Mouse (Mus musculus): Measurements from ENCODE around the gene Cenpx. TPM values are rescaled to one million over a fixed set of nuclear protein-coding genes. Genes with fewer than 3 reads are reported as not detected.

The Cenpx gene
- polyA plus RNA-seq, 1 experiment from 2014 or later = 78.1 TPM

Other genes starting within 250 kb of the Cenpx start
- 12.4 and 12.5 TPM in 2 replicates for gene Arl16, start 246.1 kb downstream of the Cenpx start, polyA plus RNA-seq (2015; fragmentation: Nextera tagmentation; extraction: Ambion mirVana)
- 81.5 and 83.1 TPM in 2 replicates for gene Mrpl12, start 229.1 kb downstream of the Cenpx start, polyA plus RNA-seq (2015; fragmentation: Nextera tagmentation; extraction: Ambion mirVana)
- gene Slc25a10, start 221.9 kb downstream of the Cenpx start, polyA plus RNA-seq (2015; fragmentation: Nextera tagmentation; extraction: Ambion mirVana) = 37.0 and 38.9 TPM in 2 replicates
- gene Gcgr, start 183.0 kb downstream of the Cenpx start, polyA plus RNA-seq (2015; fragmentation: Nextera tagmentation; extraction: Ambion mirVana) = 18.7 and 20.7 TPM in 2 replicates
- gene Mcrip1, start 164.0 kb downstream of the Cenpx start, polyA plus RNA-seq (2015; fragmentation: Nextera tagmentation; extraction: Ambion mirVana) = 38.5 and 39.1 TPM in 2 replicates
- gene Ppp1r27, start 162.6 kb downstream of the Cenpx start, polyA plus RNA-seq (2015; fragmentation: Nextera tagmentation; extraction: Ambion mirVana) = 0.20 and 1.2 TPM in 2 replicates
- gene P4hb, start 140.5 kb downstream of the Cenpx start, polyA plus RNA-seq (2015; fragmentation: Nextera tagmentation; extraction: Ambion mirVana) = 793 and 897 TPM in 2 replicates
- 201 and 205 TPM in 2 replicates for gene Arhgdia, start 132.1 kb downstream of the Cenpx start, polyA plus RNA-seq (2015; fragmentation: Nextera tagmentation; extraction: Ambion mirVana)
- gene Alyref, start 115.4 kb downstream of the Cenpx start, polyA plus RNA-seq (2015; fragmentation: Nextera tagmentation; extraction: Ambion mirVana) = 52.4 and 87.2 TPM in 2 replicates
- 66.8 and 67.8 TPM in 2 replicates for gene Anapc11, start 115.3 kb downstream of the Cenpx start, polyA plus RNA-seq (2015; fragmentation: Nextera tagmentation; extraction: Ambion mirVana)
- gene Npb, start 105.3 kb downstream of the Cenpx start, polyA plus RNA-seq (2015; fragmentation: Nextera tagmentation; extraction: Ambion mirVana) = 16.2 and 16.4 TPM in 2 replicates
- gene Pcyt2, start 95.8 kb downstream of the Cenpx start, polyA plus RNA-seq (2015; fragmentation: Nextera tagmentation; extraction: Ambion mirVana) = 158 and 184 TPM in 2 replicates
- gene Sirt7, start 88.5 kb downstream of the Cenpx start, polyA plus RNA-seq (2015; fragmentation: Nextera tagmentation; extraction: Ambion mirVana) = 27.3 and 28.0 TPM in 2 replicates
- 29.4 and 30.9 TPM in 2 replicates for gene Mafg, start 80.1 kb downstream of the Cenpx start, polyA plus RNA-seq (2015; fragmentation: Nextera tagmentation; extraction: Ambion mirVana)
- 4.8 and 5.1 TPM in 2 replicates for gene Pycr1, start 70.0 kb downstream of the Cenpx start, polyA plus RNA-seq (2015; fragmentation: Nextera tagmentation; extraction: Ambion mirVana)
- 0.58 and 0.61 TPM in 2 replicates for gene Myadml2, start 65.6 kb downstream of the Cenpx start, polyA plus RNA-seq (2015; fragmentation: Nextera tagmentation; extraction: Ambion mirVana)
- 0.15 and 0.20 TPM in 2 replicates for gene Notum, start 52.6 kb downstream of the Cenpx start, polyA plus RNA-seq (2015; fragmentation: Nextera tagmentation; extraction: Ambion mirVana)
- gene Aspscr1, start 40.8 kb downstream of the Cenpx start, polyA plus RNA-seq (2015; fragmentation: Nextera tagmentation; extraction: Ambion mirVana) = 44.6 and 44.7 TPM in 2 replicates
- 9.0 and 9.7 TPM in 2 replicates for gene Lrrc45, start 187 bp upstream of the Cenpx start, polyA plus RNA-seq (2015; fragmentation: Nextera tagmentation; extraction: Ambion mirVana)
- gene Rac3, start 7.7 kb upstream of the Cenpx start, polyA plus RNA-seq (2015; fragmentation: Nextera tagmentation; extraction: Ambion mirVana) = 0.77 and 0.80 TPM in 2 replicates
- gene Dcxr, start 13.5 kb upstream of the Cenpx start, polyA plus RNA-seq (2015; fragmentation: Nextera tagmentation; extraction: Ambion mirVana) = 23.4 and 27.9 TPM in 2 replicates
- 0.31 TPM in 1 of 2 replicates, not detected in the other for gene Cbr2, start 18.4 kb upstream of the Cenpx start, polyA plus RNA-seq (2015; fragmentation: Nextera tagmentation; extraction: Ambion mirVana)
- 1.5 and 1.6 TPM in 2 replicates for gene Hmga1b, start 49.1 kb upstream of the Cenpx start, polyA plus RNA-seq (2015; fragmentation: Nextera tagmentation; extraction: Ambion mirVana)
- gene Rfng, start 70.5 kb upstream of the Cenpx start, polyA plus RNA-seq (2015; fragmentation: Nextera tagmentation; extraction: Ambion mirVana) = 8.6 and 11.5 TPM in 2 replicates
- gene Gps1, start 70.5 kb upstream of the Cenpx start, polyA plus RNA-seq (2015; fragmentation: Nextera tagmentation; extraction: Ambion mirVana) = 61.6 and 64.7 TPM in 2 replicates
- 51.4 and 51.6 TPM in 2 replicates for gene Dus1l, start 82.7 kb upstream of the Cenpx start, polyA plus RNA-seq (2015; fragmentation: Nextera tagmentation; extraction: Ambion mirVana)
- gene Fasn, start 110.8 kb upstream of the Cenpx start, polyA plus RNA-seq (2015; fragmentation: Nextera tagmentation; extraction: Ambion mirVana) = 20.3 and 24.2 TPM in 2 replicates
- 1.6 and 1.7 TPM in 2 replicates for gene Ccdc57, start 219.1 kb upstream of the Cenpx start, polyA plus RNA-seq (2015; fragmentation: Nextera tagmentation; extraction: Ambion mirVana)
- 80.5 and 82.1 TPM in 2 replicates for gene Slc16a3, start 234.7 kb upstream of the Cenpx start, polyA plus RNA-seq (2015; fragmentation: Nextera tagmentation; extraction: Ambion mirVana)